Mouse (Mus musculus) CH12.LX (cell line): ENCODE measurements around the gene Sox2.

Experiments used
- CTCF ChIP-seq, 2 experiments: IDR thresholded peaks in 1 of 2; conservative IDR thresholded peaks in 1 of 2; 2 replicates each; pipeline ENCODE4 v1.5.1; 2011 to 2012; ENCODE audit warnings: low read depth in 2 of 2, low read length in 2 of 2, improper control_type of control experiment in 1 of 2, inconsistent platforms in 1 of 2, mild to moderate bottlenecking in 1 of 2, moderate library complexity in 1 of 2
- POLR2A ChIP-seq: IDR thresholded peaks from 2 replicates; pipeline ENCODE4 v1.6.1; 2011; ENCODE audit warnings: low read depth, mild to moderate bottlenecking, improper control_type of control experiment, low read length
- POLR2AphosphoS2 ChIP-seq: IDR thresholded peaks from 2 replicates; pipeline ENCODE4 v1.6.1; 2011; ENCODE audit warnings: low read depth, low read length, improper control_type of control experiment
- USF1 ChIP-seq: IDR thresholded peaks from 2 replicates; pipeline ENCODE4 v1.6.1; 2014; ENCODE audit warnings: low read depth, mild to moderate bottlenecking, inconsistent platforms, low read length, improper control_type of control experiment

- TF ChIP-seq POLR2AphosphoS2 (no peak), POLR2A (no peak), USF1 (no peak), CTCF (conservative IDR thresholded peaks at IDR 0.05 in 1 of 2, IDR thresholded peaks at IDR 0.05 in 1 of 2; ENCODE audit: low read depth in 2 of 2, low read length in 2 of 2) (no peak)
Observed at GRCm38 (mm10) chr3:34648833-34649719, 1.1 kb upstream of the Sox2 start.
